Mouse (Mus musculus) brain, embryonic 14.5 days (tissue): Measurements from ENCODE around the gene Aplp2.

Experiments used
- CTCF ChIP-seq: fragments of 200-500 bp; IDR thresholded peaks from 2 replicates; pipeline ENCODE4 v1.5.1; 2012; ENCODE audit warnings: inconsistent platforms, mild to moderate bottlenecking, moderate library complexity, borderline replicate concordance; ENCODE audit not compliant: insufficient read depth, insufficient read length; ENCODE audit errors: extremely low read depth
- POLR2A ChIP-seq: fragments of 200-500 bp; IDR thresholded peaks from 2 replicates; pipeline ENCODE4 v1.6.1; 2012; ENCODE audit warnings: mild to moderate bottlenecking, inconsistent platforms, borderline replicate concordance; ENCODE audit not compliant: poor library complexity, insufficient read depth, insufficient read length, severe bottlenecking; ENCODE audit errors: extremely low read depth

GRCm38 (mm10) chr9:31207732-31208131, 3.9 kb downstream of the Aplp2 start:
- no peak for TF ChIP-seq CTCF
- TF ChIP-seq POLR2A = no peak
